Mouse (Mus musculus): Measurements from ENCODE around the gene Psmd13. TPM values are rescaled to one million over a fixed set of nuclear protein-coding genes. Genes with fewer than 3 reads are reported as not detected.

Psmd13 gene
- polyA plus RNA-seq, 1 experiment from 2014 or later: 303 TPM

- H3K27ac ChIP-seq (ENCODE audit: low read length): no peak overlapping the region
- H3K4me1 ChIP-seq (replicated peaks; ENCODE audit: control insufficient read depth, insufficient read depth, low read length): peaks cover 5% of the 10 kb centered on the region
- WGBS: 77% methylated on average over 5 of the region's 5 CpGs
- H3K9ac ChIP-seq (replicated peaks; ENCODE audit: low read depth, low read length): no peak overlapping the region
- no peak overlapping the region for H3K4me3 ChIP-seq (replicated peaks; ENCODE audit: low read length)
- no peaks in the 10 kb centered on the region for H3K9me3 ChIP-seq (ENCODE audit: control insufficient read depth, low read length)
- H3K4me2 ChIP-seq (ENCODE audit: low read length): no peak overlapping the region
- no peaks in the 10 kb centered on the region for H3K27me3 ChIP-seq (replicated peaks; ENCODE audit: control insufficient read depth, insufficient read depth, low read length)
- no peak for ATAC-seq
- no peaks in the 10 kb centered on the region for H3K36me3 ChIP-seq (ENCODE audit: control insufficient read depth, insufficient read depth)
These were observed 31.2 kb downstream of the Psmd13 start for GRCm38 (mm10) chr7:140912846-140913482.

- Histone ChIP-seq H3K27me3 (replicated peaks; ENCODE audit: control insufficient read depth, insufficient read depth, low read length) (no peaks in the 10 kb centered on the region), H3K9me3 (ENCODE audit: control insufficient read depth, low read length) (no peaks in the 10 kb centered on the region), H3K36me3 (ENCODE audit: control insufficient read depth, insufficient read depth) (no peaks in the 10 kb centered on the region), H3K4me1 (replicated peaks; ENCODE audit: control insufficient read depth, insufficient read depth, low read length) (no peaks in the 10 kb centered on the region), H3K4me3 (replicated peaks; ENCODE audit: low read length) (no peak overlapping the region), H3K9ac (replicated peaks; ENCODE audit: low read depth, low read length) (no peak overlapping the region), H3K4me2 (ENCODE audit: low read length) (no peak overlapping the region), H3K27ac (ENCODE audit: low read length) (no peak overlapping the region)
- ATAC-seq: no peak
- WGBS: 81% methylated on average over 8 of the region's 8 CpGs
These were observed 32.4 kb downstream of the Psmd13 start for GRCm38 (mm10) chr7:140914031-140914690.

GRCm38 (mm10) chr7:140919911-140920310, 38.1 kb downstream of the Psmd13 start:
- no peak for ATAC-seq
- Histone ChIP-seq H3K4me2 (ENCODE audit: low read length) (no peak overlapping the region), H3K36me3 (ENCODE audit: control insufficient read depth, insufficient read depth) (no peaks in the 10 kb centered on the region), H3K4me1 (replicated peaks; ENCODE audit: control insufficient read depth, insufficient read depth, low read length) (peaks cover 16% of the 10 kb centered on the region), H3K9ac (replicated peaks; ENCODE audit: low read depth, low read length) (no peak overlapping the region), H3K27me3 (replicated peaks; ENCODE audit: control insufficient read depth, insufficient read depth, low read length) (peaks cover 49% of the 10 kb centered on the region), H3K27ac (ENCODE audit: low read length) (no peak overlapping the region), H3K9me3 (ENCODE audit: control insufficient read depth, low read length) (no peaks in the 10 kb centered on the region), H3K4me3 (replicated peaks; ENCODE audit: low read length) (no peak overlapping the region)
- WGBS: 84% methylated on average over 4 of the region's 4 CpGs

- no peak within 1 kb of the TSS for H3K4me3 ChIP-seq (replicated peaks; ENCODE audit: low read length)
These were observed 38.8 kb downstream of the Psmd13 start, which contains the start of gene Nlrp6 for GRCm38 (mm10) chr7:140920418-140921029. Gene Nlrp6 (plus strand): TSS chr7:140920902.

GRCm38 (mm10) chr7:140921225-140921975, 39.6 kb downstream of the Psmd13 start:
- no peak overlapping the region for H3K9ac ChIP-seq (replicated peaks; ENCODE audit: low read depth, low read length)
- no peak overlapping the region for H3K4me3 ChIP-seq (replicated peaks; ENCODE audit: low read length)
- H3K27ac ChIP-seq (ENCODE audit: low read length): no peak overlapping the region
- peaks cover 49% of the 10 kb centered on the region for H3K27me3 ChIP-seq (replicated peaks; ENCODE audit: control insufficient read depth, insufficient read depth, low read length)
- H3K4me1 ChIP-seq (replicated peaks; ENCODE audit: control insufficient read depth, insufficient read depth, low read length): peaks cover 16% of the 10 kb centered on the region
- no peak for ATAC-seq
- no peaks in the 10 kb centered on the region for H3K36me3 ChIP-seq (ENCODE audit: control insufficient read depth, insufficient read depth)
- WGBS: 29% methylated on average over 22 of the region's 22 CpGs
- H3K9me3 ChIP-seq (ENCODE audit: control insufficient read depth, low read length): no peaks in the 10 kb centered on the region
- no peak overlapping the region for H3K4me2 ChIP-seq (ENCODE audit: low read length)

More at GRCm38 (mm10) chr7:140920418-140921029, 38.8 kb downstream of the Psmd13 start, which contains the start of gene Nlrp6:
- ATAC-seq: no peak
- peaks cover 16% of the 10 kb centered on the region for H3K4me1 ChIP-seq (replicated peaks; ENCODE audit: control insufficient read depth, insufficient read depth, low read length)
- H3K4me2 ChIP-seq (ENCODE audit: low read length): no peak within 1 kb of the TSS
- H3K36me3 ChIP-seq (ENCODE audit: control insufficient read depth, insufficient read depth): no peaks in the 10 kb centered on the region
- no peak within 1 kb of the TSS for H3K27ac ChIP-seq (ENCODE audit: low read length)
- H3K9ac ChIP-seq (replicated peaks; ENCODE audit: low read depth, low read length): no peak within 1 kb of the TSS
- no peaks in the 10 kb centered on the region for H3K9me3 ChIP-seq (ENCODE audit: control insufficient read depth, low read length)
- 80% methylated on average over 8 of the region's 8 CpGs for WGBS
- H3K27me3 ChIP-seq (replicated peaks; ENCODE audit: control insufficient read depth, insufficient read depth, low read length): peaks cover 49% of the 10 kb centered on the region

GRCm38 (mm10) chr7:140922398-140923069, 40.8 kb downstream of the Psmd13 start:
- peaks cover 16% of the 10 kb centered on the region for H3K4me1 ChIP-seq (replicated peaks; ENCODE audit: control insufficient read depth, insufficient read depth, low read length)
- H3K4me3 ChIP-seq (replicated peaks; ENCODE audit: low read length): peak overlapping the region; percentile 48
- peaks cover 49% of the 10 kb centered on the region for H3K27me3 ChIP-seq (replicated peaks; ENCODE audit: control insufficient read depth, insufficient read depth, low read length)
- H3K9ac ChIP-seq (replicated peaks; ENCODE audit: low read depth, low read length): peak overlapping the region; percentile 39
- peak; percentile 62 for ATAC-seq
- H3K36me3 ChIP-seq (ENCODE audit: control insufficient read depth, insufficient read depth): no peaks in the 10 kb centered on the region
- no peak overlapping the region for H3K27ac ChIP-seq (ENCODE audit: low read length)
- H3K4me2 ChIP-seq (ENCODE audit: low read length): peak overlapping the region; percentile 92
- no peaks in the 10 kb centered on the region for H3K9me3 ChIP-seq (ENCODE audit: control insufficient read depth, low read length)
- WGBS: under 1% methylated on average over 49 of the region's 49 CpGs

- Histone ChIP-seq H3K27me3 (replicated peaks; ENCODE audit: control insufficient read depth, insufficient read depth, low read length) (peaks cover 49% of the 10 kb centered on the region), H3K4me1 (replicated peaks; ENCODE audit: control insufficient read depth, insufficient read depth, low read length) (peaks cover 16% of the 10 kb centered on the region), H3K36me3 (ENCODE audit: control insufficient read depth, insufficient read depth) (no peaks in the 10 kb centered on the region), H3K4me3 (replicated peaks; ENCODE audit: low read length) (peak overlapping the region; percentile 48), H3K27ac (ENCODE audit: low read length) (no peak overlapping the region), H3K9me3 (ENCODE audit: control insufficient read depth, low read length) (no peaks in the 10 kb centered on the region), H3K9ac (replicated peaks; ENCODE audit: low read depth, low read length) (peak overlapping the region; percentile 39), H3K4me2 (ENCODE audit: low read length) (peak overlapping the region; percentile 92)
- ATAC-seq: peak; percentile 38
- 21% methylated on average over 30 of the region's 30 CpGs for WGBS
These were observed 41.5 kb downstream of the Psmd13 start for GRCm38 (mm10) chr7:140923070-140923775.

- no peaks in the 10 kb centered on the region for H3K9me3 ChIP-seq (ENCODE audit: control insufficient read depth, low read length)
- H3K4me1 ChIP-seq (replicated peaks; ENCODE audit: control insufficient read depth, insufficient read depth, low read length): peaks cover 13% of the 10 kb centered on the region
- WGBS: 92% methylated on average over 6 of the region's 6 CpGs
- H3K27me3 ChIP-seq (replicated peaks; ENCODE audit: control insufficient read depth, insufficient read depth, low read length): peaks cover 23% of the 10 kb centered on the region
- no peak for ATAC-seq
- no peak overlapping the region for H3K4me2 ChIP-seq (ENCODE audit: low read length)
- H3K4me3 ChIP-seq (replicated peaks; ENCODE audit: low read length): no peak overlapping the region
- no peaks in the 10 kb centered on the region for H3K36me3 ChIP-seq (ENCODE audit: control insufficient read depth, insufficient read depth)
- H3K9ac ChIP-seq (replicated peaks; ENCODE audit: low read depth, low read length): no peak overlapping the region
- H3K27ac ChIP-seq (ENCODE audit: low read length): no peak overlapping the region
These were observed 45.4 kb downstream of the Psmd13 start for GRCm38 (mm10) chr7:140927181-140927580.

Data from forebrain, embryonic 16.5 days (tissue).